12 mouse cellular contexts compared by ENCODE assay signal in the genomic region with DNA sequence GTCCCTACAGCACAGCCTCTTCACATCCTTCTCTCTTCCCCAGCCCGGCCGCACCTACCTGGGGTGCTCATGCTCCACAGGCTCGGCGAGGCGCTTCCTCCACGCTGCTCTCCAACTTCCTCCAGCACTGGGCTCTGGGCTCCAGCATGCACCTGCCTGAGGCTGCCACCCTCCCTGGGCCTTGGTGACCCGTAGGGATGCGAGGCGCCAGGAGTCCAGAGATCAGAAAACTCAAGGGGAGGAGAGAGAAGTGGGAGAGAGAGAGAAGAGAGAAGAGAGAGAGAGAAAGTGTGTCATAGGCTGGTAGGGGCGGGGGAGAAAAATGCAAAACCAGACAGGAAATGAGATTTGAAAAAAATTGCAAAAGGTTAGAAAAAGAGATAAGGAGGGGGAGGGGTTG. TPM values are rescaled to one million over a fixed set of nuclear protein-coding genes. Genes with fewer than 3 reads are reported as not detected.
DNase-seq lines count a peak whose midpoint lies in the region; ATAC-seq and TF ChIP-seq lines count a peak whose summit lies in the region.
"Had no signal": no experiment of that assay in that cellular context is flagged by ENCODE, and none has a peak within 500 bp of the region (broad histone marks: within the 10 kb centered on the region; RNA-seq: fewer than 3 reads in every experiment).

A gene (minus strand): TSS at position 234 of the 400 bp plus-strand sequence.

- TF ChIP-seq CTCF in forebrain, postnatal 0 days (IDR thresholded peaks at IDR 0.05; ENCODE audit: low read depth): no peak

- no peak for ATAC-seq in forebrain, embryonic 11.5 days (replicated peaks; ENCODE audit: low FRiP score)
- ATAC-seq in forebrain, postnatal 0 days: no peak
- ATAC-seq in granulocyte monocyte progenitor cell, adult 5-6 weeks (replicated peaks; ENCODE audit: poor library complexity, severe bottlenecking): peak; percentile 56
- no peak for ATAC-seq in kidney, embryonic 14.5 days (ENCODE audit: low FRiP score, low TSS enrichment)
- ATAC-seq in forebrain, embryonic 12.5 days (ENCODE audit: low FRiP score): no peak

- DNase-seq in forebrain, embryonic 11.5 days (ENCODE audit: low spot score): peak; percentile 52
- DNase-seq in forebrain, postnatal 0 days: no peak
- peak; percentile 76 for DNase-seq in naive thymus-derived CD4-positive, alpha-beta T cell, adult 2 months (ENCODE audit: low read depth)
- DNase-seq in thymus, postnatal 10 days (ENCODE audit: low spot score in 2 of 2): peak; percentile 64 to 68
- DNase-seq in kidney, adult 9 months: no peak

- H3K4me1 ChIP-seq in forebrain, embryonic 11.5 days (replicated peaks; ENCODE audit: control insufficient read depth, insufficient read depth, low read length): no peaks in the 10 kb centered on the region
- no peaks in the 10 kb centered on the region for H3K4me1 ChIP-seq in forebrain, postnatal 0 days (ENCODE audit: insufficient read depth)
- H3K4me1 ChIP-seq in kidney, embryonic 14.5 days (ENCODE audit: control insufficient read depth, insufficient read depth, low read length): no peaks in the 10 kb centered on the region
- H3K4me1 ChIP-seq in forebrain, embryonic 12.5 days: no peaks in the 10 kb centered on the region
- H3K4me1 ChIP-seq: embryonic facial prominence, embryonic 15.5 days; heart, embryonic 12.5 days had no signal

- H3K27me3 ChIP-seq in forebrain, embryonic 11.5 days (ENCODE audit: control insufficient read depth, insufficient read depth, low read length): no peaks in the 10 kb centered on the region
- no peaks in the 10 kb centered on the region for H3K27me3 ChIP-seq in forebrain, postnatal 0 days (ENCODE audit: insufficient read depth, low read length)
- no peaks in the 10 kb centered on the region for H3K27me3 ChIP-seq in kidney, embryonic 14.5 days (ENCODE audit: control insufficient read depth, insufficient read depth, low read length)
- no peaks in the 10 kb centered on the region for H3K27me3 ChIP-seq in forebrain, embryonic 12.5 days
- H3K27me3 ChIP-seq: embryonic facial prominence, embryonic 15.5 days; heart, embryonic 12.5 days had no signal

- no peaks in the 10 kb centered on the region for H3K9me3 ChIP-seq in forebrain, embryonic 11.5 days (ENCODE audit: control insufficient read depth, low read length)
- H3K9me3 ChIP-seq in forebrain, postnatal 0 days (ENCODE audit: low read length): no peaks in the 10 kb centered on the region
- H3K9me3 ChIP-seq in kidney, embryonic 14.5 days (ENCODE audit: control insufficient read depth, low read length): no peaks in the 10 kb centered on the region
- H3K9me3 ChIP-seq in forebrain, embryonic 12.5 days: no peaks in the 10 kb centered on the region
- H3K9me3 ChIP-seq: embryonic facial prominence, embryonic 15.5 days; heart, embryonic 12.5 days had no signal

- no peak within 1 kb of the TSS for H3K4me2 ChIP-seq in forebrain, embryonic 11.5 days (ENCODE audit: low read depth, low read length, severe bottlenecking)
- H3K4me2 ChIP-seq in forebrain, postnatal 0 days (ENCODE audit: low read depth): no peak within 1 kb of the TSS
- H3K4me2 ChIP-seq in kidney, embryonic 14.5 days (replicated peaks; ENCODE audit: low read depth, low read length): no peak within 1 kb of the TSS
- no peak within 1 kb of the TSS for H3K4me2 ChIP-seq in forebrain, embryonic 12.5 days
- H3K4me2 ChIP-seq: embryonic facial prominence, embryonic 15.5 days; heart, embryonic 12.5 days had no signal

- WGBS in forebrain, embryonic 11.5 days: 72% methylated on average over 10 of the region's 10 CpGs
- WGBS in forebrain, postnatal 0 days: 79% methylated on average over 10 of the region's 10 CpGs
- WGBS in kidney, embryonic 14.5 days: 73% methylated on average over 10 of the region's 10 CpGs
- WGBS in forebrain, embryonic 12.5 days: 71% methylated on average over 10 of the region's 10 CpGs

- no peaks in the 10 kb centered on the region for H3K36me3 ChIP-seq in forebrain, embryonic 11.5 days (ENCODE audit: control insufficient read depth, insufficient read depth, low read length)
- H3K36me3 ChIP-seq in forebrain, postnatal 0 days (ENCODE audit: insufficient read depth): no peaks in the 10 kb centered on the region
- no peaks in the 10 kb centered on the region for H3K36me3 ChIP-seq in kidney, embryonic 14.5 days (ENCODE audit: control insufficient read depth, insufficient read depth, low read length)
- H3K36me3 ChIP-seq in forebrain, embryonic 12.5 days (replicated peaks): no peaks in the 10 kb centered on the region
- H3K36me3 ChIP-seq: embryonic facial prominence, embryonic 15.5 days; heart, embryonic 12.5 days had no signal

- H3K4me3 ChIP-seq in forebrain, embryonic 11.5 days (ENCODE audit: low read depth, low read length): no peak within 1 kb of the TSS
- H3K4me3 ChIP-seq in forebrain, postnatal 0 days (ENCODE audit: low read depth, low read length): no peak within 1 kb of the TSS
- H3K4me3 ChIP-seq in kidney, embryonic 14.5 days (ENCODE audit: low read length): no peak within 1 kb of the TSS
- no peak within 1 kb of the TSS for H3K4me3 ChIP-seq in forebrain, embryonic 12.5 days (replicated peaks)
- H3K4me3 ChIP-seq: embryonic facial prominence, embryonic 15.5 days; heart, embryonic 12.5 days had no signal

- H3K9ac ChIP-seq in forebrain, embryonic 11.5 days (ENCODE audit: low read length): no peak within 1 kb of the TSS
- H3K9ac ChIP-seq in forebrain, postnatal 0 days: no peak within 1 kb of the TSS
- H3K9ac ChIP-seq in kidney, embryonic 14.5 days (ENCODE audit: low read depth, low read length): no peak within 1 kb of the TSS
- H3K9ac ChIP-seq in forebrain, embryonic 12.5 days: no peak within 1 kb of the TSS
- H3K9ac ChIP-seq: embryonic facial prominence, embryonic 15.5 days; heart, embryonic 12.5 days; liver, embryonic 14.5 days had no signal

- no peak within 1 kb of the TSS for H3K27ac ChIP-seq in forebrain, embryonic 11.5 days (ENCODE audit: low read depth, low read length)
- H3K27ac ChIP-seq in forebrain, postnatal 0 days (ENCODE audit: low read depth, low read length): no peak within 1 kb of the TSS
- H3K27ac ChIP-seq in kidney, embryonic 14.5 days (ENCODE audit: low read depth, low read length): no peak within 1 kb of the TSS
- no peak within 1 kb of the TSS for H3K27ac ChIP-seq in forebrain, embryonic 12.5 days
- H3K27ac ChIP-seq: embryonic facial prominence, embryonic 15.5 days; liver, embryonic 14.5 days had no signal

RNA-seq across cellular contexts. Expression of the gene that starts here (rescaled TPM):
- polyA plus RNA-seq in forebrain, embryonic 11.5 days (2014; fragmentation: Nextera tagmentation; extraction: Ambion mirVana): 0.23 TPM in 1 of 2 replicates, not detected in the other
- total RNA-seq in forebrain, postnatal 0 days (2014; rRNA removed): not detected in 2 replicates
- not detected in 2 replicates for polyA plus RNA-seq in forebrain, postnatal 0 days (2015; fragmentation: Nextera tagmentation; extraction: Ambion mirVana)
- 1.6 TPM in 1 of 2 replicates, not detected in the other for total RNA-seq in granulocyte monocyte progenitor cell, adult 5-6 weeks (2014; fragmentation: Nextera tagmentation)
- total RNA-seq in granulocyte monocyte progenitor cell, adult 5-6 weeks (2017): 0.22 TPM in 1 of 2 replicates, not detected in the other
- polyA plus RNA-seq in kidney, embryonic 14.5 days (2014; fragmentation: Nextera tagmentation; extraction: Ambion mirVana): 0.19 and 0.20 TPM in 2 replicates
- polyA plus RNA-seq in forebrain, embryonic 12.5 days (2016; fragmentation: Nextera tagmentation; extraction: Ambion mirVana): 0.04 TPM in 1 of 2 replicates, not detected in the other
- total RNA-seq: midbrain, postnatal 0 days had no signal

Comparison
In these comparisons a context has a peak if more than half of its experiments do, and no peak if none do; other contexts are left out.
1. Peak in DNase-seq in forebrain, embryonic 11.5 days; RNA of the gene not detected or under 1 TPM.
2. DNase-seq: peak in naive thymus-derived CD4-positive, alpha-beta T cell, adult 2 months (single experiment) and thymus, postnatal 10 days (2 of 2); none in forebrain, postnatal 0 days (single experiment) and kidney, adult 9 months (single experiment).